Mouse (Mus musculus) heart, adult 10 weeks (tissue): ENCODE results near the gene Ugt2a1. TPM values are rescaled to one million over a fixed set of nuclear protein-coding genes. Genes with fewer than 3 reads are reported as not detected.

Experiments used
- polyA plus RNA-seq: library from polyadenylated mRNA; stranded (reverse); fragments of 350-450 nt; fragmentation: Illumina TruSeq; extraction: RNeasy Lipid Tissue Mini Kit (QIAGEN cat#74804); gene quantifications from one replicate; pipeline ENCODE4 v1.2.3, GENCODE M21; 2014; ENCODE audit warnings: low read depth, low replicate concordance

The Ugt2a1 gene
- not detected for polyA plus RNA-seq

GRCm38 (mm10) chr5:87490771-87491170, at the start of gene Ugt2a1:
Ugt2a1 (minus strand) TSS chr5:87490871.

GRCm38 (mm10) chr5:87538111-87538510, 47.4 kb upstream of the Ugt2a1 start, which contains the start of gene Sult1b1:
Sult1b1 (minus strand) TSS chr5:87538195.

GRCm38 (mm10) chr5:87486706-87487105, 4.0 kb downstream of the Ugt2a1 start, which contains the start of gene Gm43638:
Gm43638 (minus strand) TSS chr5:87486806.

GRCm38 (mm10) chr5:87482160-87482559, 8.5 kb downstream of the Ugt2a1 start, which contains the start of gene Ugt2a2:
Ugt2a2 (minus strand) TSS chr5:87482260.

GRCm38 (mm10) chr5:87424041-87424440, 66.6 kb downstream of the Ugt2a1 start, which contains the start of gene Ugt2b38:
Ugt2b38 (minus strand) TSS chr5:87424203.

Other genes starting within 250 kb of the Ugt2a1 start
- gene Ugt2b37, start 236.1 kb downstream of the Ugt2a1 start, polyA plus RNA-seq = not detected
- gene Ugt2a3, start 153.7 kb downstream of the Ugt2a1 start, polyA plus RNA-seq = 0.34 TPM
- gene Ugt2b38, start 66.7 kb downstream of the Ugt2a1 start, polyA plus RNA-seq = not detected
- not detected for gene Ugt2a2, start 8.6 kb downstream of the Ugt2a1 start, polyA plus RNA-seq
- not detected for gene Gm43638, start 4.1 kb downstream of the Ugt2a1 start, polyA plus RNA-seq
- gene Sult1b1, start 47.3 kb upstream of the Ugt2a1 start, polyA plus RNA-seq = not detected
- 0.29 TPM for gene Sult1d1, start 78.2 kb upstream of the Ugt2a1 start, polyA plus RNA-seq
- gene Sult1e1, start 100.7 kb upstream of the Ugt2a1 start, polyA plus RNA-seq = not detected
- gene Csn1s1, start 175.3 kb upstream of the Ugt2a1 start, polyA plus RNA-seq = not detected
- gene Csn2, start 208.8 kb upstream of the Ugt2a1 start, polyA plus RNA-seq = not detected